Mouse (Mus musculus) B cell, adult 67 days (primary cell): Measurements from ENCODE around the gene Vmn1r219. TPM values are rescaled to one million over a fixed set of nuclear protein-coding genes. Genes with fewer than 3 reads are reported as not detected.

Experiments
- total RNA-seq, 2 experiments: library from RNA; stranded (reverse); gene quantifications; 4 replicates each; pipeline ENCODE4 v1.2.4; 2023

Vmn1r219 gene
- not detected for total RNA-seq

DNA sequence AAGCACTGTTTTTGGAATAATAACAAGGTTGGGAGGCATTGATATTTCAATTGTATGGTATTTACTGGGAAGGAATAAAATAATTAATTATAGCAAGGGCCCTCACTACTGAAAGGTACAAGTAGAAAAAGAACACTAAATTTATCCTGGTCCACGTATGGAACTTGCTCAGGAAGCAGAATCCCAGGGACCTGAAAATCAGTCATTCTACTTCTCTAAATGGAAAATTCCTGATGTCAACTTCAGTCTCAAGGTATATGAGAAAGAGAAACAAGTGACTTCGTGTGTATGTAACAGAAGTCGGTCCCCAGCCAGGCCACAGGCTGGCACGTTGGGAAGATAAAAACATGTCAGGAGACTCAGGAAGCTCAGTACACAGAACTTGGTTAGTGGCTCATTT lies at the start of gene Vmn1r219:
TSS of gene Vmn1r219 (plus strand) at position 301 of the 400 bp plus-strand sequence.

DNA sequence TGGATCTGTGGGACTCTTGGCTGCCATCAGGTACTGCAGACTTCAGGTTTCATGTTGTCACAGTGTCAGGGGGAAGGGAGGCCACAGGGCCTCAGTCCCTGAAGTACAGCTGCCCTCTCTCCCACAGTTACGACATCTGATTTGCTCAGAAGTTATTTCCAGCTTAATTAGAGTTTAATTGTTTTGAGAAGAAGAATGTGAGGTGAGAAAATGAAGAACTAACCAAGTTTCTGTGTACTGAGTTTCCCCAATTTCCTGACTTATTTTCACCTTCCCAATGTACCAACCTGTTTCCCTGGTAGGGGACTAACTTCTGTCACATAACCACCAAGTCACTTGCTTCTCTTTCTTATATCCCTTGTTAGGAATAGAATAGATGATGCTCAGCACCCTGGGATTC lies 41.0 kb upstream of the Vmn1r219 start, which contains the start of gene Vmn1r217:
TSS of gene Vmn1r217 (minus strand) at position 101 of the 400 bp plus-strand sequence.

DNA sequence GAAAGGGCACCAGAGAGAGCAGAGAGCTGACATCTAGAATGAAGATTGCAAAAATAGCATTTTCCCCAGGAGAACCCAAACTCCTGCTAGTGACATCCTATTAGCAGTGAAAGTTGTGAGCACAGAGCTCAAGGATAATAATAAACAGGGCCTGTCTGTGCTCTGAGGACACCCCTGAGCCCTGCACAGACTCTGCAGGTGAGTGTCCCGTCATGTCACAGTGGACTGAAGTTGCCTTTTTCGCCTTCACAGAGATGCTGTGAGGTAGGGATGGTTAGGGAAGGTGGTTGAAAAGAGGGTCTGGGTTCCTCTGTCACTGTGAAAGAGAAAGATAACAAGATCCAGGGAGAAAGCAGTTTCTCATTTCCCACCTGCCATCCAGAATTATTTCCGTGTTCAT lies 26.0 kb upstream of the Vmn1r219 start, which contains the start of gene Vmn1r218:
TSS of gene Vmn1r218 (plus strand) at position 57 of the 400 bp plus-strand sequence.

DNA sequence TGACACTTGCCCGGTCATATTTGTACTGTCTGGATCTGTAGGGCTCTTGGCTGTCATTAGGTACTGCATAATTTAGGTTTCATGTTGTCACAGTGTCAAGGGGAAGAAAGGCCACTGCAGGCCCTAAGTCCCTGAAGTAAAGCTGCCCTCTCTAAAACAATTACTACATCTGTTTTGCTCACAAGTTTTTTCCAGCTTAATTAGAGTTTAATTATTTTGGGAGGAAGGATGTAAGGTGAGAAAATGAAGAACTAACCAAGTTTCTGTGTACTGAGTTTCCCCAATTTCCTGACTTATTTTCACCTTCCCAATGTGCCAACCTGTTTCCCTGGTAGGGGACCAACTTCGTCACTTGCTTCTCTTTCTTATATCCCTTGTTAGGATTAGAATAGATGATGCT lies 28.8 kb downstream of the Vmn1r219 start, which contains the start of gene Vmn1r220:
TSS of gene Vmn1r220 (minus strand) at position 101 of the 400 bp plus-strand sequence.

DNA sequence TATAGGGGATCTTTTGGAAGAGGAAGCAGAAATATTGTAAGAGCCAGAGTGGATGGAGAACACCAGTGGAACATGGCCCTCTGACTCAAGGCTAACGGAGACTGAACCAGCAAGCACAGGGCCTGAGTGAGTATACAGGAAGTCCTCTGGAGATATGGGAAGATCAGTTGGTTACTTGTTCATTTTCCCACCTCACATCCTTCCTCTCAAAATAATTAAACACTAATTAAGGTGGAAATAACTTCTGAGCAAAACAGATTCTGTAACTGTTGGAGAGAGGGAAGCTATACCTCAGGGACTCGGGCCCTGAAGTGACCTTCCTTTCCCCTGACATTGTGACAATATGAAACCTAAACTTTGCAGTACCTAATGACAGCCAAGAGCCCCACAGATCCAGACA lies 54.7 kb downstream of the Vmn1r219 start, which contains the start of gene Vmn1r221:
TSS of gene Vmn1r221 (plus strand) at position 301 of the 400 bp plus-strand sequence.

Other genes with a start within 250 kb of the Vmn1r219 start
- not detected for gene Vmn1r213, start 151.7 kb upstream of the Vmn1r219 start, total RNA-seq
- not detected for gene Vmn1r214, start 128.9 kb upstream of the Vmn1r219 start, total RNA-seq
- not detected for gene Vmn1r215, start 91.3 kb upstream of the Vmn1r219 start, total RNA-seq
- gene Vmn1r217, start 41.1 kb upstream of the Vmn1r219 start, total RNA-seq: not detected
- gene Vmn1r218, start 26.2 kb upstream of the Vmn1r219 start, total RNA-seq: not detected
- gene Vmn1r220, start 28.7 kb downstream of the Vmn1r219 start, total RNA-seq: not detected
- gene Vmn1r221, start 54.8 kb downstream of the Vmn1r219 start, total RNA-seq: not detected
- not detected for gene Vmn1r222, start 76.6 kb downstream of the Vmn1r219 start, total RNA-seq
- gene Vmn1r223, start 87.8 kb downstream of the Vmn1r219 start, total RNA-seq: not detected
- gene Zfp322a, start 209.9 kb downstream of the Vmn1r219 start, total RNA-seq: 10 to 100 TPM; 20.6 to 20.7 TPM